Mouse (Mus musculus): Measurements from ENCODE around the gene Stk19. TPM values are rescaled to one million over a fixed set of nuclear protein-coding genes. Genes with fewer than 3 reads are reported as not detected.

Stk19 gene
- total RNA-seq (2014; rRNA removed) (7.6 and 7.9 TPM in 2 replicates), polyA plus RNA-seq (2012; rRNA removed) (16.6 and 19.8 TPM in 2 replicates)

DNA sequence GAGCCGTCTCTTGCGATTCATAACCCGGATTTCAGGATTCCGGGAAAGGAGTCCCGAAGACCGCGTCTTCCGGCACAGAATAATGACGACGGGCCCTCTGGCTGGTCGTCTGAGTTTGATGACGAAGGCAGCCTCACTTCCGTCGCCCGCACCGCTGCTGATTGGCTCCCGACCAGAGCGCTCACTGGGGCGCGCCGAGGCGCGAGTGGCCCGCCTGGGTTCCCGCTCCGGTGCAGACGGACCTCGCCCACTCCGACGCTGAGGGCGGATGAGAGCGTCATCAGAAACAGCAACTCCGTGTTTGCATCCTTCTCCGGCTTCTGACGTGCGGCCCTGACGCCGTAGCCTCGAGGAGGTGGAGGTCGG, at the start of gene Stk19, which contains the start of gene Dxo:
Gene Stk19 (minus strand): TSS at position 90 of the 366 bp plus-strand sequence.
Gene Dxo (plus strand): TSS at position 164 of the 366 bp plus-strand sequence.
- Histone ChIP-seq H3K27ac (replicated peaks; ENCODE audit: insufficient read depth, low read depth, low read length) (peak within 1 kb of the TSS; percentile 58), H3K36me3 (ENCODE audit: control insufficient read depth, insufficient read depth, low read length) (peaks cover 5% of the 10 kb centered on the region; the same call in 1 of the 2 replicates), H3K4me3 (ENCODE audit: insufficient read depth, low read depth, low read length) (peak within 1 kb of the TSS; percentile 71), H3K27me3 (ENCODE audit: control insufficient read depth, insufficient read depth, low read length) (no peaks in the 10 kb centered on the region), H3K79me2 (ENCODE audit: control insufficient read depth, insufficient read depth, low read length) (peaks cover 5% of the 10 kb centered on the region), H3K9ac (ENCODE audit: low read depth, low read length) (peak within 1 kb of the TSS; percentile 68), H3K4me1 (ENCODE audit: control insufficient read depth, insufficient read depth, low read length) (peaks cover 12% of the 10 kb centered on the region)
- DNase-seq (ENCODE audit: extremely low read depth, low read depth, low spot score), result peak; percentile 82
- TF ChIP-seq CTCF (IDR thresholded peaks at IDR 0.05; ENCODE audit: low read depth, low read length) (no peak), POLR2A (IDR thresholded peaks at IDR 0.05; ENCODE audit: extremely low read depth, insufficient read depth, low read length) (peak; percentile 60; the same call in 1 of the 2 replicates)
- under 1% methylated on average over 40 of the region's 40 CpGs for WGBS

- Histone ChIP-seq H3K4me1 (ENCODE audit: control insufficient read depth, insufficient read depth, low read length) (peaks cover 15% of the 10 kb centered on the region), H3K79me2 (ENCODE audit: control insufficient read depth, insufficient read depth, low read length) (no peaks in the 10 kb centered on the region), H3K9ac (ENCODE audit: low read depth, low read length) (no peak overlapping the region), H3K27me3 (ENCODE audit: control insufficient read depth, insufficient read depth, low read length) (no peaks in the 10 kb centered on the region), H3K27ac (replicated peaks; ENCODE audit: insufficient read depth, low read depth, low read length) (no peak overlapping the region), H3K36me3 (ENCODE audit: control insufficient read depth, insufficient read depth, low read length) (no peaks in the 10 kb centered on the region), H3K4me3 (ENCODE audit: insufficient read depth, low read depth, low read length) (no peak overlapping the region)
- TF ChIP-seq CTCF (IDR thresholded peaks at IDR 0.05; ENCODE audit: low read depth, low read length) (no peak), POLR2A (IDR thresholded peaks at IDR 0.05; ENCODE audit: extremely low read depth, insufficient read depth, low read length) (no peak)
- no peak for DNase-seq (ENCODE audit: extremely low read depth, low read depth, low spot score)
- 84% methylated on average over 3 of the region's 3 CpGs for WGBS
Measured at GRCm38 (mm10) chr17:34885615-34886014, 48.9 kb upstream of the Stk19 start.

- DNase-seq (ENCODE audit: extremely low read depth, low read depth, low spot score), result no peak
- Histone ChIP-seq H3K4me1 (ENCODE audit: control insufficient read depth, insufficient read depth, low read length) (peaks cover 21% of the 10 kb centered on the region), H3K9ac (ENCODE audit: low read depth, low read length) (no peak overlapping the region), H3K36me3 (ENCODE audit: control insufficient read depth, insufficient read depth, low read length) (no peaks in the 10 kb centered on the region), H3K27ac (replicated peaks; ENCODE audit: insufficient read depth, low read depth, low read length) (no peak overlapping the region), H3K27me3 (ENCODE audit: control insufficient read depth, insufficient read depth, low read length) (no peaks in the 10 kb centered on the region), H3K4me3 (ENCODE audit: insufficient read depth, low read depth, low read length) (no peak overlapping the region), H3K79me2 (ENCODE audit: control insufficient read depth, insufficient read depth, low read length) (no peaks in the 10 kb centered on the region; the same call in 1 of the 2 replicates)
- TF ChIP-seq CTCF (IDR thresholded peaks at IDR 0.05; ENCODE audit: low read depth, low read length) (no peak), POLR2A (IDR thresholded peaks at IDR 0.05; ENCODE audit: extremely low read depth, insufficient read depth, low read length) (no peak)
- 97% methylated on average over 6 of the region's 6 CpGs for WGBS
Measured at GRCm38 (mm10) chr17:34884704-34885103, 48.0 kb upstream of the Stk19 start.

DNA sequence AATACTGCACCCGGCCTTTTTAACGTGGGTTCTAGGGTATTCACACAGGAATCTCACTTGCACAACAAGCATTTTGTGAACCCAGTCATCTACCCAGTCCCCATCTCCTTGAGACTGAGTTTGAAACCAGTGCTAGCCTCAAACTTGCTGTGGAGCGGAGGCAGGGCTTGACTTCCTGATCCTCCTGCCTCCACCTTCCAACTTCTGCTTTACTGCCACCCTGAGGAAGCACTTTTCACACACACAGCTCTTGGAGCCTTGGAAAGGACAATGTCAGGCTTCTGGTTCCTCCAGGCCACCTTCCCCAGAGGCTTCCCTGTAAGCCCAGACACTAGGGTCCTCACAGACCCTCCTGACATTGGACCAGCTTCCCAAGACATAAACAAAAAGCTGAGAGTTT, 46.6 kb upstream of the Stk19 start:
- Histone ChIP-seq H3K27me3 (ENCODE audit: control insufficient read depth, insufficient read depth, low read length) (no peaks in the 10 kb centered on the region), H3K79me2 (ENCODE audit: control insufficient read depth, insufficient read depth, low read length) (no peaks in the 10 kb centered on the region; the same call in 1 of the 2 replicates), H3K36me3 (ENCODE audit: control insufficient read depth, insufficient read depth, low read length) (peaks cover 1% of the 10 kb centered on the region; the same call in 1 of the 2 replicates), H3K4me1 (ENCODE audit: control insufficient read depth, insufficient read depth, low read length) (peaks cover 21% of the 10 kb centered on the region), H3K4me3 (ENCODE audit: insufficient read depth, low read depth, low read length) (no peak overlapping the region), H3K9ac (ENCODE audit: low read depth, low read length) (no peak overlapping the region), H3K27ac (replicated peaks; ENCODE audit: insufficient read depth, low read depth, low read length) (no peak overlapping the region)
- DNase-seq (ENCODE audit: extremely low read depth, low read depth, low spot score), result no peak
- 68% methylated on average over 3 of the region's 3 CpGs for WGBS
- no peak for TF ChIP-seq POLR2A (IDR thresholded peaks at IDR 0.05; ENCODE audit: extremely low read depth, insufficient read depth, low read length)
- TF ChIP-seq CTCF (IDR thresholded peaks at IDR 0.05; ENCODE audit: low read depth, low read length), result no peak

GRCm38 (mm10) chr17:34881683-34882310, 45.1 kb upstream of the Stk19 start, which contains the start of gene Gm20547:
Gene Gm20547 (minus strand): TSS chr17:34882042.
- TF ChIP-seq POLR2A (IDR thresholded peaks at IDR 0.05; ENCODE audit: extremely low read depth, insufficient read depth, low read length) (peak; percentile 40; the same call in 1 of the 2 replicates), CTCF (IDR thresholded peaks at IDR 0.05; ENCODE audit: low read depth, low read length) (0 out of 2 replicates have a peak, but pooled peaks have one; percentile 12)
- peak within 1 kb of the TSS; percentile 85 for H3K9ac ChIP-seq (ENCODE audit: low read depth, low read length)
- peak within 1 kb of the TSS; percentile 95 for H3K27ac ChIP-seq (replicated peaks; ENCODE audit: insufficient read depth, low read depth, low read length)
- H3K4me3 ChIP-seq (ENCODE audit: insufficient read depth, low read depth, low read length), result peak within 1 kb of the TSS; percentile 72
- 12% methylated on average over 15 of the region's 15 CpGs for WGBS
- DNase-seq (ENCODE audit: extremely low read depth, low read depth, low spot score), result peak; percentile 87
- no peaks in the 10 kb centered on the region; the same call in 1 of the 2 replicates for H3K79me2 ChIP-seq (ENCODE audit: control insufficient read depth, insufficient read depth, low read length)
- peaks cover 15% of the 10 kb centered on the region for H3K4me1 ChIP-seq (ENCODE audit: control insufficient read depth, insufficient read depth, low read length)
- no peaks in the 10 kb centered on the region for H3K27me3 ChIP-seq (ENCODE audit: control insufficient read depth, insufficient read depth, low read length)
- peaks cover 6% of the 10 kb centered on the region for H3K36me3 ChIP-seq (ENCODE audit: control insufficient read depth, insufficient read depth, low read length)

GRCm38 (mm10) chr17:34881166-34881565, 44.4 kb upstream of the Stk19 start:
- TF ChIP-seq CTCF (IDR thresholded peaks at IDR 0.05; ENCODE audit: low read depth, low read length) (no peak), POLR2A (IDR thresholded peaks at IDR 0.05; ENCODE audit: extremely low read depth, insufficient read depth, low read length) (no peak)
- peak overlapping the region; percentile 72 for H3K4me3 ChIP-seq (ENCODE audit: insufficient read depth, low read depth, low read length)
- H3K36me3 ChIP-seq (ENCODE audit: control insufficient read depth, insufficient read depth, low read length), result peaks cover 6% of the 10 kb centered on the region
- no peaks in the 10 kb centered on the region for H3K27me3 ChIP-seq (ENCODE audit: control insufficient read depth, insufficient read depth, low read length)
- peaks cover 11% of the 10 kb centered on the region for H3K4me1 ChIP-seq (ENCODE audit: control insufficient read depth, insufficient read depth, low read length)
- H3K27ac ChIP-seq (replicated peaks; ENCODE audit: insufficient read depth, low read depth, low read length), result peak overlapping the region; percentile 95
- no peak for DNase-seq (ENCODE audit: extremely low read depth, low read depth, low spot score)
- peak overlapping the region; percentile 85 for H3K9ac ChIP-seq (ENCODE audit: low read depth, low read length)
- no peaks in the 10 kb centered on the region; the same call in 1 of the 2 replicates for H3K79me2 ChIP-seq (ENCODE audit: control insufficient read depth, insufficient read depth, low read length)

All from liver, adult 2 months (tissue).